Mouse (Mus musculus) intestine, embryonic 14.5 days (tissue): ENCODE results near the gene Ndufa7. TPM values are rescaled to one million over a fixed set of nuclear protein-coding genes. Genes with fewer than 3 reads are reported as not detected.

ENCODE experiments used
- ATAC-seq: fragments of 200-750 bp; cut with Nextera tagmentation; replicated peaks from 2 replicates; pipeline ENCODE4 v1.8.0; 2017; ENCODE audit warnings: low read depth, moderate number of reproducible peaks, moderate TSS enrichment, moderate library complexity; ENCODE audit not compliant: low FRiP score, low TSS enrichment
- DNase-seq: peaks from one replicate; pipeline ENCODE4 v3.0.0-alpha.2; 2018; ENCODE audit warnings: low spot score
- H3K27ac ChIP-seq: fragments of 300-500 bp; sonication (generic); 2 replicates; pipeline ENCODE4 v1.5.1; 2014; ENCODE audit warnings: low read depth, mild to moderate bottlenecking, control low read depth
- H3K27me3 ChIP-seq: fragments of 300-500 bp; sonication (generic); replicated peaks from 2 replicates; pipeline ENCODE4 v1.6.1; 2014; ENCODE audit warnings: low read length, control low read depth; ENCODE audit not compliant: control insufficient read depth, insufficient read depth
- H3K36me3 ChIP-seq: fragments of 300-500 bp; sonication (generic); 2 replicates; pipeline ENCODE4 v1.6.1; 2014; ENCODE audit warnings: low read length, control low read depth; ENCODE audit not compliant: control insufficient read depth, insufficient read depth
- H3K4me1 ChIP-seq: fragments of 300-500 bp; sonication (generic); replicated peaks from 2 replicates; pipeline ENCODE4 v1.6.1; 2014; ENCODE audit warnings: low read length, control low read depth, mixed read lengths; ENCODE audit not compliant: control insufficient read depth, insufficient read depth
- H3K4me2 ChIP-seq: fragments of 300-500 bp; sonication (generic); 2 replicates; pipeline ENCODE4 v1.6.1; 2014; ENCODE audit warnings: low read length
- H3K4me3 ChIP-seq: fragments of 300-500 bp; sonication (generic); 2 replicates; pipeline ENCODE4 v1.5.1; 2014; ENCODE audit warnings: low read depth, low read length, control low read depth, mixed read lengths
- H3K9ac ChIP-seq: fragments of 300-500 bp; sonication (generic); 2 replicates; pipeline ENCODE4 v1.6.1; 2014; ENCODE audit warnings: mild to moderate bottlenecking, low read length
- H3K9me3 ChIP-seq: fragments of 300-500 bp; sonication (generic); 2 replicates; pipeline ENCODE4 v1.6.1; 2016; ENCODE audit warnings: low read length, control low read depth; ENCODE audit not compliant: control insufficient read depth
- WGBS: fragments of 180-500 bp; shearing (Covaris S2); extraction: QIAGEN DNeasy Blood & Tissue Kit; methylation state at CpG from one replicate; pipeline ENCODE4 v1.1.7; 2014; 5-methylcytosine and 5-hydroxymethylcytosine counted together
- polyA plus RNA-seq: library from polyadenylated mRNA; unstranded; fragments of >200 nt; fragmentation: Nextera tagmentation; extraction: Ambion mirVana; gene quantifications from 2 replicates; pipeline ENCODE4 v1.2.1, GENCODE M21; 2014

Ndufa7 gene
- polyA plus RNA-seq, 1 experiment from 2014 or later = 606 TPM

- ATAC-seq = no peak
- no peaks in the 10 kb centered on the region for H3K9me3 ChIP-seq
- peak; percentile 53 for DNase-seq
- H3K27me3 ChIP-seq = no peaks in the 10 kb centered on the region
- H3K4me2 ChIP-seq = no peak overlapping the region
- no peaks in the 10 kb centered on the region for H3K36me3 ChIP-seq
- peaks cover 37% of the 10 kb centered on the region for H3K4me1 ChIP-seq
- 0 out of 2 replicates have a peak overlapping the region, but pooled peaks have one; percentile 23 for H3K27ac ChIP-seq
- no peak overlapping the region for H3K4me3 ChIP-seq
- H3K9ac ChIP-seq = no peak overlapping the region
Measured at GRCm38 (mm10) chr17:33783408-33783807, 41.0 kb upstream of the Ndufa7 start.

DNA sequence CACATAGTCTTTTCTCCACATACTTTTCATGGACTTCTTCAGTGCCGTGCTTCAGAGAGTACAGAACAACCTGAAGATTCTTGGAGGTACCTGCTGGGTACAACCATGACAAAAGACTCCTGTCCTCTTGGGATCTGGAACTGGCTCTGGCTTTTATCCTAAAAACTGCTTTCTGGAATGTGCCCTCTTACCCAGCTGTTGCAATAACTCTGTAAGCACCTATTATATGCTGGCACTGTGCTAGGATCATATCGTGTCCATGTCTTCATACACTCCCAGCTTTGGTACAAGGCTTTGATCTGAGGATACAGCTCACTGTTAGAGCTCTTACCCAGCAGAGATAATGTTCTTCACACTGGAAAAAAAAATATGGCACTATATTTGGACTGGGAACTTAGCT is 39.4 kb upstream of the Ndufa7 start:
- WGBS = 90% methylated on average over 2 of the region's 2 CpGs
- H3K36me3 ChIP-seq = no peaks in the 10 kb centered on the region
- H3K9me3 ChIP-seq = no peaks in the 10 kb centered on the region
- peaks cover 22% of the 10 kb centered on the region for H3K4me1 ChIP-seq
- H3K4me2 ChIP-seq = no peak overlapping the region
- no peak overlapping the region for H3K9ac ChIP-seq
- no peaks in the 10 kb centered on the region for H3K27me3 ChIP-seq
- H3K27ac ChIP-seq = no peak overlapping the region
- ATAC-seq (no peak), DNase-seq (no peak)
- no peak overlapping the region for H3K4me3 ChIP-seq

DNA sequence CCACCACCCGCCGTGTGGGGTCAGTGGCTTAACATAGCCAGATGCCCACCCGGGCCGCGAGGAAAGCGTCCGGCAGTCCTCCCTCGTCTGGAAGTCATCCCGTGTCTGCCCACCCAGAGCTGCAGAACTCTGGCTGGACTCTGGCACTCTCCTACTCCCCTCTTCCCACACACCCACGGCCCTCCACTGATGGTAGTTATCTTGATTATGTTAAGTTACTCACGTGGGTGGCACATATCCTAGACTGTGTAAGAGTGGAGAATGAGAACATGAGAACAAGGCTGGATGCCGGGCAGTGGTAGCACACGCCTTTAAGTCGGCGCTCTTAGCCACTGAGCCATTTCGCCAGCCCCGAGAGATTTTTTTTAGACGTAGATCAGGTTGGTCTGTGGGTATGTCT is 38.0 kb upstream of the Ndufa7 start:
- Histone ChIP-seq H3K36me3 (no peaks in the 10 kb centered on the region), H3K9me3 (no peaks in the 10 kb centered on the region), H3K9ac (no peak overlapping the region), H3K4me1 (peaks cover 11% of the 10 kb centered on the region), H3K4me2 (no peak overlapping the region), H3K27ac (no peak overlapping the region), H3K27me3 (no peaks in the 10 kb centered on the region), H3K4me3 (no peak overlapping the region)
- ATAC-seq (no peak), DNase-seq (no peak)
- WGBS = 78% methylated on average over 18 of the region's 18 CpGs

GRCm38 (mm10) chr17:33788732-33789131 is 35.6 kb upstream of the Ndufa7 start:
- H3K9ac ChIP-seq = no peak overlapping the region
- no peaks in the 10 kb centered on the region for H3K9me3 ChIP-seq
- H3K4me1 ChIP-seq = no peaks in the 10 kb centered on the region
- no peaks in the 10 kb centered on the region for H3K27me3 ChIP-seq
- H3K4me3 ChIP-seq = no peak overlapping the region
- no peak overlapping the region for H3K4me2 ChIP-seq
- no peak overlapping the region for H3K27ac ChIP-seq
- whole genome bisulfite sequencing = 52% methylated on average over 4 of the region's 4 CpGs
- ATAC-seq (no peak), DNase-seq (no peak)
- H3K36me3 ChIP-seq = no peaks in the 10 kb centered on the region

GRCm38 (mm10) chr17:33798306-33798705 is 26.1 kb upstream of the Ndufa7 start:
- Histone ChIP-seq H3K27me3 (no peaks in the 10 kb centered on the region), H3K4me2 (no peak overlapping the region), H3K9me3 (no peaks in the 10 kb centered on the region), H3K9ac (no peak overlapping the region), H3K4me1 (no peaks in the 10 kb centered on the region), H3K4me3 (no peak overlapping the region), H3K27ac (no peak overlapping the region), H3K36me3 (no peaks in the 10 kb centered on the region)
- DNase-seq (no peak), ATAC-seq (no peak)
- WGBS = 50% methylated on average over 3 of the region's 3 CpGs

DNA sequence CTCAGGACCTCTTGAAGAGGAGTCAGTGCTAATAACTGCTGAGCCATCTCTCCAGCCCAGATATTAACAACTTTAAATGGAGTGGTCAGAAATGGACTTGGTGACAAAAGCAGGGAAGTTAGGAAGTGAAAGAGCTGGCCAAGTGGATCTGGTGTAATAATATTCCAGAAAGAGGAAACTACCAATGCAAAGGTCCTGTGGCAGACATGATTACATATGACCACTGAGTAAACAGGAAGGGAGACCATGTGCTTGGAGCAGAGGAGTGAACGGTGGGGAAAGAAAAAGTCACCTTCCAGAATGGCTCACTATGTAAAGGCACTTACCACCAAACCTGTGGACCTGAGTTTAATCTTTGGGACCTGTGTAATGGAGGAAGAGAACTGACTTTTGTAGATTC is 25.1 kb upstream of the Ndufa7 start:
- H3K4me3 ChIP-seq = no peak overlapping the region
- H3K36me3 ChIP-seq = no peaks in the 10 kb centered on the region
- H3K9me3 ChIP-seq = no peaks in the 10 kb centered on the region
- no peaks in the 10 kb centered on the region for H3K27me3 ChIP-seq
- DNase-seq (no peak), ATAC-seq (no peak)
- H3K4me2 ChIP-seq = no peak overlapping the region
- no peaks in the 10 kb centered on the region for H3K4me1 ChIP-seq
- H3K27ac ChIP-seq = no peak overlapping the region
- 26% methylated on average over 1 of the region's 1 CpGs for WGBS
- no peak overlapping the region for H3K9ac ChIP-seq

GRCm38 (mm10) chr17:33802221-33802620 is 22.2 kb upstream of the Ndufa7 start:
- Histone ChIP-seq H3K9me3 (no peaks in the 10 kb centered on the region), H3K4me1 (no peaks in the 10 kb centered on the region), H3K4me2 (no peak overlapping the region), H3K9ac (no peak overlapping the region), H3K36me3 (no peaks in the 10 kb centered on the region), H3K27ac (no peak overlapping the region), H3K4me3 (no peak overlapping the region), H3K27me3 (no peaks in the 10 kb centered on the region)
- no peak for DNase-seq
- ATAC-seq = no peak
- WGBS = 7% methylated on average over 2 of the region's 2 CpGs

DNA sequence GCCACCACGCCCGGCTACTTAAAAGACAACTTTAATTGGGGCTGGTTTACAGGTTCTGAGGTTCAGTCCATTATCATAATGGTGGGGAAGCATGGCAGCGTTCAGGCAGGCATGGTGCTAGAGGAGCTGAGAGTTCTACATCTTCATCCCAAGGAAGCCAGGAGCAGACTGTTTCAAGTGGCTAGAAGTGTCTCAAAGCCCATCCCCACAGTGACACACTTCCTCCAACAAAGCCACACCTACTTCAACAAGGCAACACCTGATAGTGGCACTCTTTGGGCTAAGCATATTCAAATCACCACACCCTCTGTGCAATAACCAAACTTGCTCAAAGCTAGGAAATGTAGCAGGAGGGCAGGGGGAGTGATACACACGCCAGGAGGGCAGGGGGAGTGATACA is 20.2 kb upstream of the Ndufa7 start:
- Histone ChIP-seq H3K27me3 (no peaks in the 10 kb centered on the region), H3K4me3 (no peak overlapping the region), H3K4me1 (no peaks in the 10 kb centered on the region), H3K4me2 (no peak overlapping the region), H3K9ac (no peak overlapping the region), H3K36me3 (no peaks in the 10 kb centered on the region), H3K9me3 (no peaks in the 10 kb centered on the region), H3K27ac (no peak overlapping the region)
- no peak for ATAC-seq
- DNase-seq = no peak
- 56% methylated on average over 4 of the region's 4 CpGs for WGBS

DNA sequence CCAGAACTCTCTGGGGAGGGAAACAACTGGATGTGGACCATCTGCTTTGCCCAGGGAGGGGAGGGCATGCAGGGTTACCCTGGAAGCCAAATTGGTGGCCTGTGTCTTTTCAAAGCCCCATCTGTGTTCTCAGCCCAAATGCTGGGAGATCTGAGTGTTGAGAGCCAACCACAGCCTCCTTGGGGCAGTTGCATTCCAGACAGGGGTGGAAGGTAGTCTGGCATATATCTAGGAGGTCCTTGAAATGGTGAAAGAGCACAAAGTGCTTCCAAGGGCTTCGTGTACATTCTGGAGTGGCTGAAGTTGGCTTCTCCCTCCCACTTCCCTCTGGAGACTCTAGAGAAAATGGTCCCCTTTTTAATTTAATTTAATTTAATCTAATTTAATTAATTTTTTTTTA is 19.6 kb upstream of the Ndufa7 start:
- ATAC-seq = no peak
- Histone ChIP-seq H3K27me3 (no peaks in the 10 kb centered on the region), H3K4me3 (no peak overlapping the region), H3K9me3 (no peaks in the 10 kb centered on the region), H3K9ac (no peak overlapping the region), H3K36me3 (no peaks in the 10 kb centered on the region), H3K27ac (no peak overlapping the region), H3K4me2 (no peak overlapping the region), H3K4me1 (no peaks in the 10 kb centered on the region)
- WGBS = 28% methylated on average over 1 of the region's 1 CpGs
- DNase-seq = no peak
